Mouse (Mus musculus) ES-E14 (cell line): ENCODE results near the gene Hemgn.

Experiments used
- HCFC1 ChIP-seq: IDR thresholded peaks from 2 replicates; pipeline ENCODE4 v1.6.1; 2012; ENCODE audit warnings: low read length, inconsistent platforms, borderline replicate concordance; ENCODE audit not compliant: insufficient read depth
- ZNF384 ChIP-seq: IDR thresholded peaks from 2 replicates; pipeline ENCODE4 v1.6.1; 2012; ENCODE audit warnings: low read depth, low read length, inconsistent platforms

GRCm38 (mm10) chr4:46374455-46374854 lies 38.9 kb downstream of the Hemgn start:
- TF ChIP-seq HCFC1 (no peak), ZNF384 (no peak)
